Mouse (Mus musculus) lung, adult 2 months (tissue): ENCODE measurements around the gene Selenow. TPM values are rescaled to one million over a fixed set of nuclear protein-coding genes. Genes with fewer than 3 reads are reported as not detected.

Experiments
- DNase-seq: peaks from one replicate; pipeline ENCODE4 v3.0.0; 2022
- H3K4me1 ChIP-seq: fragments of 200-500 bp; 2 replicates; pipeline ENCODE4 v1.6.1; 2011; ENCODE audit warnings: low read length; ENCODE audit not compliant: control insufficient read depth, insufficient read depth
- H3K4me3 ChIP-seq: fragments of 200-500 bp; replicated peaks from 2 replicates; pipeline ENCODE3; 2011; ENCODE audit warnings: low read depth, mild to moderate bottlenecking, control low read depth, low read length; ENCODE audit errors: extremely low read depth
- CTCF ChIP-seq: fragments of 200-500 bp; IDR thresholded peaks from 2 replicates; pipeline ENCODE4 v1.5.1; 2011; ENCODE audit warnings: mild to moderate bottlenecking, low read length, control low read depth; ENCODE audit not compliant: insufficient read depth
- POLR2A ChIP-seq: fragments of 200-500 bp; IDR thresholded peaks from 2 replicates; pipeline ENCODE4 v1.6.1; 2011; ENCODE audit warnings: low read depth, mild to moderate bottlenecking, control low read depth, low read length, borderline replicate concordance; ENCODE audit errors: extremely low read depth
- WGBS: fragments of 180-500 bp; shearing (Covaris S2); methylation state at CpG from one replicate; pipeline ENCODE4 v1.1.7; 2018; 5-methylcytosine and 5-hydroxymethylcytosine counted together
- polyA plus RNA-seq: library from polyadenylated mRNA; depleted of rRNA; stranded (reverse); fragments of >200 nt; gene quantifications from 2 replicates; pipeline ENCODE4 v1.2.3, GENCODE M21; 2012; rRNA removed

The Selenow gene
- polyA plus RNA-seq, 1 experiment = 641 TPM

- H3K4me1 ChIP-seq = no peaks in the 10 kb centered on the region
- WGBS = 64% methylated on average over 3 of the region's 3 CpGs
- no peak for DNase-seq
- TF ChIP-seq CTCF = no peak
- TF ChIP-seq POLR2A = no peak
- H3K4me3 ChIP-seq = no peak overlapping the region
Observed at GRCm38 (mm10) chr7:15881831-15882230, 40.4 kb downstream of the Selenow start.

DNA sequence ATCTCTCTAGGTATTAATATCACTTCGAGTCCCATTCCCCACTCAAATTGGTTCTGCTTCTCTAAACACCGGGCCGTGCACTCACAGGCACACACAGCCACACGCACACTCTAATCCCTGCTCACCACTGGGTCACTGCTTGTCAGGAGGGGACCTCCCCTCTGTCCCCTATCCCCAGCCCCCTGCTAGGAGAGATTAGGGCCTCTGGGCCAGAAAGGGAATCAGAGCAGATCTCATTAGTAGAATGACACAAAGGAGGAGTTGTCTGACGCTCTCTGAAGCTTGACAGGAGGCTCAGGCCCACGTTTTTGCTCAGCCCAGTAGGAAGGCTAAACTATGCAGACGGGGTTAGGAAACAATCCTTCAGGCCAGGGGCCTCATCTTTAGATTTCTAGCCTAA is 40.8 kb downstream of the Selenow start:
- WGBS = 15% methylated on average over 7 of the region's 7 CpGs
- Histone ChIP-seq H3K4me1 (no peaks in the 10 kb centered on the region), H3K4me3 (no peak overlapping the region)
- no peak for TF ChIP-seq CTCF
- TF ChIP-seq POLR2A = no peak
- no peak for DNase-seq

- 37% methylated on average over 4 of the region's 4 CpGs for WGBS
- TF ChIP-seq CTCF (no peak), POLR2A (no peak)
- Histone ChIP-seq H3K4me1 (no peaks in the 10 kb centered on the region), H3K4me3 (no peak within 1 kb of the TSS)
- no peak for DNase-seq
Observed at GRCm38 (mm10) chr7:15879756-15880155, 42.4 kb downstream of the Selenow start, which contains the start of gene Crx. Gene Crx, minus strand, starts transcription at chr7:15879968.

Other genes starting within 250 kb of the Selenow start
- not detected in 2 replicates for gene Obox5, start 172.3 kb downstream of the Selenow start, polyA plus RNA-seq
- not detected in 2 replicates for gene Obox6, start 82.7 kb downstream of the Selenow start, polyA plus RNA-seq
- not detected in 2 replicates for gene Crx, start 42.4 kb downstream of the Selenow start, polyA plus RNA-seq
- not detected in 2 replicates for gene Crxos, start 39.8 kb downstream of the Selenow start, polyA plus RNA-seq
- gene Nop53, start 23.7 kb upstream of the Selenow start, polyA plus RNA-seq = 119 and 128 TPM in 2 replicates
- gene Ehd2, start 45.2 kb upstream of the Selenow start, polyA plus RNA-seq = 219 and 232 TPM in 2 replicates
- gene Bicra, start 125.5 kb upstream of the Selenow start, polyA plus RNA-seq = 19.0 and 21.2 TPM in 2 replicates
- gene Zfp541, start 139.4 kb upstream of the Selenow start, polyA plus RNA-seq = 0.02 and 0.04 TPM in 2 replicates
- 144 and 157 TPM in 2 replicates for gene Napa, start 176.1 kb upstream of the Selenow start, polyA plus RNA-seq
- gene Kptn, start 197.5 kb upstream of the Selenow start, polyA plus RNA-seq = 25.5 and 28.3 TPM in 2 replicates
- gene Slc8a2, start 207.4 kb upstream of the Selenow start, polyA plus RNA-seq = 0.85 TPM in 2 replicates